Mouse (Mus musculus): ENCODE results near the gene Emp2.

- TF ChIP-seq CTCF (conservative IDR thresholded peaks at IDR 0.05; ENCODE audit: insufficient read depth, insufficient read length, low read depth, low read length) (no peak), POLR2A (IDR thresholded peaks at IDR 0.05; ENCODE audit: low read depth, low read length) (no peak)
Observed at GRCm38 (mm10) chr16:10317197-10317544, 3.4 kb upstream of the Emp2 start.
